Mouse (Mus musculus): ENCODE data around the gene Dpt.

DNA sequence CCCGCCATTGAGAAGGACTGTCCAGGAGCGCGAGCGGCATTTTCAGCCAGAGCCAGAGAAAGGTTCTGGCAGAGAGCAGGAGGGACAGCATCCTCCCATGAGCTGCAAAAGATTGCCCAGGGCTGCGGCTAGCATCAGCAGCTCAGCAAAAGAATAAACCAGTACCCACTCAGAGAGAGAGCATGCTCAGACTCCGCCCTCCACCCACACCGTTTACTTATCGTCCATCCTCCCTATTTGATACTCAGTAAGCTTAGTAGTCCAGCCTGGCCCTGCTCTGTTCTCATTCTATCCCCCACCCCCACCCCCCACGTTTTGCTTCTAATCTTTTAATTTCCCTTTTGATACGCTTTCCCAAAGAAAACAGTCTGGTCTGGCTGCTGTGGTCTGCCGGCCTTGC, 63.5 kb downstream of the Dpt start:
- TF ChIP-seq CTCF (IDR thresholded peaks at IDR 0.05; ENCODE audit: extremely low read depth, insufficient read depth, low read length) (no peak), POLR2A (IDR thresholded peaks at IDR 0.05; ENCODE audit: extremely low read depth, insufficient read depth, low read length) (no peak)

All from cortical plate, adult 2 months (tissue).